Mouse (Mus musculus) layer of hippocampus, adult 8-10 months (tissue): ENCODE measurements around the gene Ntrk3. TPM values are rescaled to one million over a fixed set of nuclear protein-coding genes. Genes with fewer than 3 reads are reported as not detected.
A peak's percentile ranks its signal among the peaks of the same experiment; 100 is the strongest.

Source experiments
- DNase-seq, 2 experiments: peaks; one replicate each; pipeline ENCODE4 v3.0.0; 2022; ENCODE audit warnings: low spot score in 2 of 2
- total RNA-seq, 4 experiments: library from RNA; stranded (reverse); gene quantifications; 2 replicates each; pipeline ENCODE4 v1.2.4; 2022

Gene Ntrk3
- total RNA-seq, 4 experiments from 2014 or later = 175 to 215 (median 192) TPM

DNA sequence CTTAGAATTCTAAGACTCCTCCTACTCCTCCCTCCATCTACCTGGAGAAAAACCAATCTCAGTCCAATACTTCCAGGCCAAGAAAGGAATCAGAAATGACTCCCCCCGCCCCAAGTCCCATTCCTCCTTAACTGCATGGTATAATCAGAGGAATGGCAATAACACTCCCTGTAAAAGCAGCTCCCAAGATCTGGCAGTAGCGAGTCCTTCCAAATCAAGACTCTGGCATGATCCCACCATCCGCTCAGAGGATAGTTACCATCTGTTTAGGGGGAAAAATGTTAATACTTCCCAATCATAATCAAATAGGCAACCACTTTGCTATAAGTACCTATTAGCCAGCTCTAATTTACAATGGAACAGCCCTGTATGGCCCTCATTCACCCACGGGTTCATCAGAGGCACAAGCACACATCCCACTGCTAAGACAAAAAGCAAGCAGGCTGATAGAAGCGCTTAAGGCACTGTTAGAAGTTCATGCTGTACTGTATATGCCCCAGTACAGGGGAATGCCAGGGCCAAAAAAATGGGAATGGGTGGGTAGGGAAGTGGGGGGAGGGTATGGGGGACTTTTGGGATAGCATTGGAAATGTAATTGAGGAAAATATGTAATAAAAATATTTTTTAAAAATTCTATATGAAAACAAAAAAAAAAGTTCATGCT, 294.3 kb downstream of the Ntrk3 start:
- DNase-seq = no peak

DNA sequence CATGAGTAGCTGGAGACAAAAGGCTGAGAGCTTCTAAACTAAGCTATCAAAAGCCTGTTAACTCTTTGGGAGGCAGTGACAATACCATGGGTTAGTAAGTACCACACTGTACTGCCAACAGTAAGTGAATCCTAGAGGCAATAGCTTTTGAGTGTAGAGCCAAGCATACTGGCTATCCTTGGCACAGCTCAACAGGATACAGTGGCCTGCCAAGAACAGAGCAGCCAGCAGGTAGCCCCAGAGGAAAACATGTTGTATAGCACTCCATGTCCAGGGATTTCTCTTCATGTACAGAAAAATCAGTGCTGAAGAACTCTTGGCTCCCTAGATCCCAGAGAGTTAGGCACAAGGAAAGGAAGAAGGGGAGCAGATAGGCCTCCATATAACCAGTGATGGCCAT, 296.1 kb downstream of the Ntrk3 start:
- DNase-seq = no peak

DNA sequence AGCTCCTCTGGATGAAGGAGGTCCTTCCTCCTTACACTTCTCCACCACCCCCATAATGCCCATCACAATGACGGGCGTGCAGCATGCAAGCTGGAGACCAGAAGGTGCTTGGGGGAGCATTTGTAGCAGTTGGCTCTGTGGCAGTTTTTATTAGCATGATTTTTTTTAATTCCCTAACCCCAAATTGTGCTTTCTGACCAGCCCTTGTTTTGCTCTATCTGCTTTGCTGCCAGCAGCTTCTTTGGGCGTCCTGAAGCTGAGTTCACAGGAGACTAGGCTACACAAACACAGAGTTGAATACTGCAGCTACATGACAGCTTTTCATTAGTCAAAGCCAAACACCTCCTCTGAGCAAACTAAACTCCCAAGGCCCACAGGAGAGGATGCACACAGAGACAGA, 296.9 kb downstream of the Ntrk3 start:
- peak in 1 of 2 experiments; percentile 30 for DNase-seq

DNA sequence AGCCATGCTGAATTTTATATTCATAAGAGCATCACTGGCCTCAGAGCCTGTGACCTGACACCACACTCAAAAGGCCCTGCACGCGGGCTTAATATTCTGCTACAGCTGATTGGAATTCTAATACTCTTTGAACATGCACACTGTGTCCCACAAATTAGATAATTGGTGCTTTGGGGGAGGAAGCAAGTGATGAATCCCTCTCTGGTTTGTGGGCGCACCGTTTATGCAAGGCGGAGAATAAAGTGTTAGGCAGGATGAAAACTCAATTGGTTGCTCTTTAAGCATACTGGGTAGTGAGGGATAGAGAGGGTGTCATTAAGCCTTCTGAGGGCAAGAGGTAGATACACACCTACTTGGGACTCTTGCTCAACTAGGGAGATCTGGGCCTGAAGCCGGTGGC, 297.3 kb downstream of the Ntrk3 start:
- DNase-seq = peak in 1 of 2 experiments; percentile 39

DNA sequence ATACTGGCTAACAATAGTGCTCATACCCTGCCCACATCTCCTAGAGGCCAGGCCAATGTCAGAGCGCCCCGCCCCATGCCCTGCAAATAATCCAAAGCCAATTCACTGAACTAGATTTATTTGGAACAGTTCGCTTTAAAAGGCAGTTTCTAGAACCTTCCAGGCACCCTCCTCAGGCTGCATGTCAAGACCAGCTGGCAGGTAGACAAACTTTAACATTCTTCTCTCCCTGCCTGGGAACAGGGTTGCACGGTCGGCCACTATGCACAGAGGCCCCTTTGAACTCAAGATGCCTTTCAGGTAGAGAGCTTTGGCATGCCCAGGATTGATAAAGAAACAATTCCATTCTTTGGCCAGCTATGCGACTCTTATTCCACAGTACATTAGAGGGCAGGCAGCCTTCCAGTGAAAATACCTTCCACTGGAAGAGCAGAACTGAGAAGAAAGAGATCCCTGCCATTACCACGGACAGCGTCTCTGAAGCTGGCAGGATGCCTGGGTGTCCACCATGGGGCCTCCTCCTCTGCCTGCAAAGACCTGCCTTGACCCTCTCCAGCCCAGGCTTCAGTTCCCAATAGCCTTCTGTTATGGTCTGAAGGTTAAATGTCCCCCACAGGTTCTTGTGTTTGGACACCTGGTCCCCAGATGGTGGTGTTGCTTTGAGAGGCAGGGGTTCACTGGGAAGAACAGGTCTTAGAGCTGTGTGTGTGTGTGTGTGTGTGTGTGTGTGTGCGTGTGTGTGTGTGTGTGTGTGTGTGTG, 298.3 kb downstream of the Ntrk3 start:
- DNase-seq = no peak

DNA sequence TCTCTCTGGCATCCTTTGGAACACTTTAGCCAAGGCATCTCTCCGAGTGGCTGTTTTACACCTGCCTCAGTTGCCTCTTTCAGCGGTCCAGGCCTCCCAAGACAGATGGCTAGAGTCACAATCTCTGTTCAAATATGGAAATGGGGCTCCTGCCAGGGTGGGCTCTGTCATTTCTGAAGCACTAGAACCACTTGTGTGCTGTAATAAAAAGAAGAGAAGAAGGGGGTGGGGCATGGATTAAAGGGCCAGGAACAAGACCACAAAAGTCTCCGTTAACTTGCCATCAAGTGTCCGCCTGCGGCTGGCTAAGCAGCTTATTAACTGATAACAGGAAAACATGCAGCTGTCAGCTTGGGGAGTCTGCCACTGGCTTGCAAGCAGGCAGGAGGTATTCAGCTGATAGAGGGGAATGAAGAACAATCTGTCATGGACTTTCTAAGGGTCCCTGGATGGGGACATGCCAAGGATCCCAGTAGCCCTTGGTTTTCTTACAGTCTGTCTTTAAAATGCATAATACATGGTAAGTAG, 304.1 kb downstream of the Ntrk3 start:
- no peak for DNase-seq

DNA sequence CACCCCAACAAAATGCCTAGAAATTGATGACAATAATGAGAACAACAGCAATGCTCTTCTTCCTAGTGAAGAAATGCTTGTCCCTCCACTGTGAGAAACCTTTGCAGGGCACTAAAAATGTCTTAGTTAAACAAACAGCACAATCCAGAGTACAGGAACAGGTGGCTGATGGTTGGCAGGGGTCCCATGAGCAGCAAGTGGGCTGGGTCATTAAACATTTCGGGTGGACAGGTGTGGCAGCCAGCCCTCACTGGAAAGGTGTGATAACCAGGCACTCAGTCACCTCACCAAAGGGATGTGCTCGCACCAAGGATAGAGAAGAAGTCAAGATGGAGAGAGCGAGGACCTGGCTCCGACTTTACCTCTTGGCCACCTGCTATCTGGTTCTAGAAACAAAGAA, 306.2 kb downstream of the Ntrk3 start:
- no peak for DNase-seq

DNA sequence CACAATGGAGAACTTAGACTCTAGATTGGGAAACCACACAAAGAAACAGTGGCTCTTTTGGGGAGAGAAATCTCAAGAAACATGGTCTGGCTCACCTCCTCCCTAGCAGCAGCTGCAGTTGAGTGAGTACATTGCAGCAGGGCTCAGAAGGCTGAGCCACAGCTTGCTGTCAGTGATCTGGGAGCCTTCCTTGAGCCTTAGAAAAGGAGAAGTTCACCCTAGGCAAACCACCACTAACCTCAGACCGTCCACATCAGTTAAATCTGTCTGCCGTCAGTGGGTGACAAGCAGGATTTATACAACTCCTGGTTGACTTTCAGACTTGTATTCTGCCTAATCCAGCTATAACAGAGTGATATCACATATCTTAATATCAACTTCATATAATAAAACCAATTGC, 325.6 kb downstream of the Ntrk3 start:
- no peak for DNase-seq

DNA sequence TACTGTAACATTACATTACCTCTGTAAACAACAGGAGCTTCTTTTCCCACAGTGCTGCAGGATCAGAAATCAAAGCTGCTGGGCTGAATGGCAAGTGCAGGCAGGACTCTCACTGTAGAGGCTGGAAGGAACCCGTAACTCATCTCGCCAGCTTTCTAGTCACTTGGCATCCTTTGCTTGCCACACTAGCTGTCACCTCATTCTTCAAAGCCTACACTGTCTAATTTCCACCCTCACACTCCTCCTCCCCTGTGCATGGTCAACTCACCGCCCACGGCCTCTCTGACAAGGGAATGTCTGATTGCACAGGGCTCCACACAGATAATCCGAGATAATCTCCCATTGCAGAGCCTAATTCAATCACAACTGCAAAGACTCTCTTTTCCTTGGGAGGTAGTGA, 327.8 kb downstream of the Ntrk3 start:
- no peak for DNase-seq

DNA sequence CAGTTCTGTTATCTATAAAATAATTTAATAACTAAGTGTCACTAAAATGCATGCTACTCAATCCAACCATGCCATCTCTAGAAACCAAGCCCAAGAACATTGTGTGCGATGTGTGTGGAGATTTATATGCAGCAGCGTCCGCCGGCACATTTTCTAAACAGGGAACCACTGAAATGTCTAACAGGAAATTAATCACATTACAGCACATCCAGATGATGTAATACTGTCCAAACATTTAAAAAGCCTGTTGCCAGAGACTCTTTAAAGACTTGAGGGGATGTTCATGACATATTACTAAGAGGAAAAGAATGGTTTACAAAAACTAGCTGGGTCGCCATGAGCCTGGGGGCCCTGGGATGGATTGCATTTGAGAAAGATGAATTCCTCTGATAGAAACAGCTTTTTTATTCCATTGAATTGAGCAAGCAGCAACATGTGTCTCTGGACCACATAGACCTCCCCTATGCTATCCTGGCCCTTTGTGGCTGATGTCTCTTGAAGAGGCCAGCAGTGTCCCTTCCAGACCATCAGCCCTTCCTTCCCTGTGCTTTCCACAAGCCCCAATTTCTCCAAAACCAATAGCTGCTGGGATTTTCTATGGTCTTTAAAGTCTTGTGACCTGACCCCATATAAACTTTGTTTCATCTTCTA, 331.0 kb downstream of the Ntrk3 start:
- no peak for DNase-seq

DNA sequence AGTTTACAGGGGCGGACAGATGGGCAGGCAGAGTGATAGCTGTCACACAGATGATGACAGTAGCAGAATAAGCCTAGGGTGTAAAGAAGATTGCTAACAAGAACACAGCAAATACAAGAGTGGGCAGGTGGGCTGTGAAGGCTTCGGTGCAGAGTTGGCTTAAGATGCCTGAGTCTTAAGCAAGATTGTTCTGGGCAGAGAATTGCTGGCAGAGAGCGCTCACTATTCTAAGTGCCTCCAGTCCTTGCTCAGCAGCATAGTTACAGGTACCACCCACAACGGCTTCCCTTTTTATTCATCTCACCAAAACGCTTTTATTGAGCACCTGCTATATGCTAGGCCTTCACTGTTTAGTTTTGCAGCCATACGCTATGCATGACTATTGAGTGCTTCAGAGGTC, 333.3 kb downstream of the Ntrk3 start:
- DNase-seq = no peak

DNA sequence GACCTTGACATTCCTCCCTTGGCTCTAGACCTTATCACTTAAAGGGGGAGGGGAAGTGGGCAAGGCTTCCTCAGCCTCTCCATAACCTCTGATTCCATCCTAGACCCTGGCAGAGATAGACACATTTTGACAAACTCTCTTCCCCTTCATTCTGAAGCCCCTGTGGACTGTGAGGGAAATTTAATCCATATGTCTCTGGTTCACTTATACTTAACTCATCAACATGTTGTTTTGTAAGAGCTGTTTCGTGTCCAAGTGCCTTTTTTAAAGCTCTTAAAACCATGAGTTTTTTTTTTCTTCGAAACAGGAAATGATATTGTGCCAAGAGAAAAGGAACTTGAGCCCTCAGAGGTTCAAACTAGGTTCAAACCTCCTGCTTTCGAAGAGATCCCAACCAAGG, 335.3 kb downstream of the Ntrk3 start:
- DNase-seq = no peak

DNA sequence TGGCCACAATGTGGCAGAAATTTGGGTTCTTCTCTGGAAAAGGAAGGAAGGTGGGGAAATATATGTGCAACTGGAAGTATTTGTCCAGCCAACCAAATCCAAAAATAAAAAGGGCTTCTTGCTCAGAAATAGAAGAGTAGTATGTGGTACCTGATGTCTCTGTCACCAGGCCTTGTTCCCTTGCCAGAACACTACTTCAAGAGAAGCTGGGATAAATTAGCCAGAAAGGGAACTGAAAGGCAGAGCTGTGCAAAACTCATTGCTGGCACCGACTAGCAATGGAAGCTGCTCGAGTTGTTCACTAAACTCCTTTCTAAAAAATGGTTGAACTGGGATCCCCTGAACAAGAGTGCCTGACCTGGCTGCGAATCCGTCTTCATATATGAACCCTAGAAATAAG, 337.6 kb downstream of the Ntrk3 start:
- no peak for DNase-seq

DNA sequence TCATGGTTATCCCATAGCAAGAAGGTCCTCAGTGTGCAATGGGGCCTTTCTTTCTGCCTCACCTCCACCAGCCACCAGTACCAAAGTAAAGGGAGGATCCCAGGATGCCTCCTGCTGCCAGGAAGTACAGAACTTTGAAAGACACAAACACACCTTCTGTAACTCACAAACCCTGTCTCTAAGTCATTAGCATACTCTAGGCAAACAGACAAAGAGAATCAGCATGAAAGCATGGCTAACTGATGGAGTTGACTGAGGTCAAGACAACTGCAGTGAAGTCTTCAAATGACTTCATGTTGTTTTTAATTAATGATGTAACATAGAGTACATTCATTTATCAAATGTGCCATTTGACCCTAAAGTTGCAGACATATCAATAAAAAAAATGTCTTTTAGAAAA, 339.4 kb downstream of the Ntrk3 start:
- DNase-seq = no peak

DNA sequence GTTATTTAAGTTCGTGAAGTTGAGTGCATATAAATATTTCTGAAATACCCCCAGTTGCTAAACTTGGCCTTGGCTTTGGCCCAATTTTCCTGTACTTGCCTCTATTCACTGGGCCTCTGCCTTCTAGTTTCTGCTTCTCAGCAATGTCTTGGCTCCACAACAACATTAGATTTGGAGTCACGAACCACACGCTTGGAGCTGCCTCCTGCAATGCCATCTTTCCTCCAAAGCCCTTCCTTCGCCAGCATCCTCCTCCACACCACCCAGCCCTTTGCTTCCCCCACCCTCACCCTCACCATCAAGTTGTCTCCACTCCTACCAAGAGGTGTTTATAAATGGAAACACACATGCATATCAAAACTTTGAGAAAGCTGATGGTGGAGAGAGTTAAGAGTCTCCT, 340.6 kb downstream of the Ntrk3 start:
- no peak for DNase-seq

DNA sequence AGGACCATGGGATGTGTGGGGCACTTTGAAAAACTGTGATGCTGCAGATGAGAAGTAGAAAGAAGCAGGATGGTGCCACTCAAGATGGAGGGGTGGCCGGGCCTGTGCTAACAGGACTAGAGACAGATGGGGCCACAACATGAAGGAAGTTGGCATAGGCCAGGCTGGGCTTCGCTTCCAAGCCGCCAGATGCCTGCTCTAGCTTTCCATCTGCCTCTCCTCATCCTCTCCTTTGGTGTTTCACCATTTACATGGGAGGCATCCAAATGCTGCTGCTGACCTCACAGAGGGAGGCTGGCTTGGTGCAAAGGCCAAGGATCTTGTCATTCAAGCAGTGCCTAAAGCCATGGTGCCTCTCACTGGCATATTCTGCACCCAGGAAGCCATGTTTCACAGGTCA, 347.8 kb downstream of the Ntrk3 start:
- DNase-seq = peak; percentile 78 to 87

DNA sequence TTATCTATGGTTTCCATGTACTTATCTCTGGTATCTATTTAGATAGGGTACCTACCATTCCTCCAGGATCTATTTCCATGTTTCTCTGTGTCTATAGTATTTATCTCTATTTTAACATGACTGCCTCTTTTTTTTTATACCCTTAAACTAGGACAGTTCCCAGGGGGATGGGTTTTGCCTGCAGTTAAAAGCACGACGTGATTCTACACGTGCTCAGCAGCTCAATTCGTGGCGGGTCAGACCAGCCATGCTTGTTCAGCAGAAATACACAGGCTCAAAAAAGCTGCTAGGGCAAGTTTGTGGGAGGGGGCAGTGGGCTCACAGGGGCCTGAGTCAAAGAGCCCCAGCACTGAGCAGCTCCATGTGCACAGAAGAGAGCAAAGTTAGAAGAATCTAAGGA, 349.7 kb downstream of the Ntrk3 start:
- no peak for DNase-seq

DNA sequence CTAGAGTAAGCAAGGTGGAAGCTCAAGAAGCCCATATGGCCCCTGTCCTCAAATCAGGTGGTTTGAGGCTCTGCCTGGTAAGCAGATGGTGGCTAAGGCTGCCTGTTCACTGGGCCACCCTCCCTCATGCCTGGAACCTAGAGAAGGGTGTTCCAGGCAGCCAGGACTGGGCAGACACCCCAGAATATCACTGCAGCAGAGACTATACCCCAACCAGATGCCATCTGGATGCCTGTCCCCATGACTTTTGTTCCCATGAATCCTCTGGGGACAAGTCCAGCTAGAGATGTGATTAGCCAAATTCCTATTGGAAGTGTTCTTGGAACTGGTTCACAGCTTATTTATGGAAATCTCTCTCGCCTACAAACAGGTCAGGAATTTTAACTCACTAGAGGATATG, 351.8 kb downstream of the Ntrk3 start:
- peak in 1 of 2 experiments; percentile 35 for DNase-seq

DNA sequence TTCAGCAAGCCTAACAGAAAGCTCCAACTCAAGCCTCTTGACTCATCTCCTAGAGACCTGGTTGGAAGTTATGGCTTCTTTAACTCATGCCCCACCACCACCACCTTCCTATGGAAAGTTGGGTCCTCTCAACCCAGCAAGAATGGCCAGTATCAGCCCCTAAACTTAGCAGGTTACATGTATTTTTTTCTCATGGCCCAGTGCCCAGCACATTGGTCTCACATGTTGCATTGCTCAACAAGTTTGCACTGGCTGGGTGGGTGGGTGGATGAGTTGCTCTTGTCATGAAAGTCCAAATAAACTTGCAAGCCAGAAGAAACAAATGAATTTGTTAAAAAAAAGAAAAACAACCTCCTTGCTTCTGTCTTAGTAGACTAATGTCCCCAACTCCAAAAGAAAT, 353.7 kb downstream of the Ntrk3 start:
- no peak for DNase-seq

DNA sequence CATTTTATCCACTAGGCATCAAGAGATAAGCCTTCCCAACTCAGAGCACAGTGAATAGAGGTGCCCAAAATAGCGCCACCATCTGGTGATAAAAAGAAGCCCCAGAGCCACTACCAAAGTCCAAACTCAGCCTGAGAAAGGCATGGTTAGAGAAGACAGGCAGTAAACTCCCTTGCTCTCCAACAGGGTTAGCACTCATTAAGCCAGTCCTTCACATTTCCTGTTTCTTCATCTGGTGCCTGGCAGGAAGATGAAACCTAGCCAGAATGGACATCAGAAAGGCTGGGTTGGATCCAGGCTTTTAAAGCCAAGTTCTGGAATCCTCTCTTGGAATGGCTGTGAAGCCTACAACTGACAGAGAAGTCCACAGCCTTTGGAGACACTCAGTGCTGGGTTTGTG, 355.7 kb downstream of the Ntrk3 start:
- DNase-seq = no peak

DNA sequence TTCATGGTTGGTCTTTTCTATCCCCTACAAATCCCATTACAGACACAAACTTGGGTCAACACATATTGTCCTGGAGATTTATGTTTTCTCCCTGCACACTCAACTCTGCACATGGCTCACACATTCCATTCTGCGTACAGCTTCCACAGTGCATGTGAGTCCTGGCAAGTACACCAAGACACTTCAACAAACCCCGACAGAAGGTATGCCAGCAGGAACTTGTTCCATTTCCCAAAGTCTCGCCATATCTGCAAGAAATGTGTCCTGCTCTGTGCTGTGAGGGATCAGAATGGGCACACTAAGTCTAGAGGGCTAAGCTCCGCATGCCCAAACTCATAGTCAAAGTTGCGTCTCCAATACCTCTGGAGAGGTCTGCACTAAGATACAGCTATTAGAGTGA, 358.0 kb downstream of the Ntrk3 start:
- DNase-seq = no peak

DNA sequence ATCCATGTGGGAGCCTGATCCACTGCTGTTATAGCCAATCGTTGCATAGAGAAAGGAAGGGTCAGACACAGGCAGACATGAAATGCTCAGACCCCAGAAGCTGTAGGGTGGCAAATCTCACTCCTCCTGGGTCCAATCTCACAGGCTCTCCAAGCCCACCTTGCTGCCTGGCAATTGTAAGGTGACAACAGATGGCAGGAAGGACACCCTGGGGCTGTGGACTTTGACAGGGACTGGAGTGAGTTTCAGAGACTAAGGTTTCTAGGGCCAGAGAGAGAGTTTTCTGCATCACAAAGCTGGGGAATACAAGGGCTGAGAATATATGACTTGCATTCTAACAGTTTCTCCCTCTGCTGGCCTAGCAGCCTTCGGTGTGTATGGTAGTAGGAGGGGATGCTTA, 359.5 kb downstream of the Ntrk3 start:
- DNase-seq = no peak

DNA sequence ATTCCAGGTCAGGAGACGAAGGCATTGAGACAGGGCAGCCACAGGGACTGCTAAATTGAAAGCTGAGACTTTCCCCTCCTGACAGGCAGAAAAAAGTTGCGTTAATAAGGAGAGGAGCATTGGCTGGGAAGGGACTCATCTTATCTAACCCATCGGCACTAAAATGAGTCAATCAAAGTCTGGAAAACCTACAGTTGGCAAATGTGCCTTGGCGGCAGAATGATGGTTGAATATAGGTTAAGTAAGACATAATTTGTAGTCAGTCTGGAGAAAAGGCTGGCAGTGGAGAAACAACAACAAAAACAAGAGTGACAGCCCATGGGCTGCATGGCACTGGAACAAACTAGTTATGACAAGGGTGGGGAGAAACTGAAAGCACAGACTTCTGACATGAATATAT, 360.9 kb downstream of the Ntrk3 start:
- DNase-seq = no peak
